Comparison of ENCODE assay signal across 10 mouse cellular contexts in the genomic region with DNA sequence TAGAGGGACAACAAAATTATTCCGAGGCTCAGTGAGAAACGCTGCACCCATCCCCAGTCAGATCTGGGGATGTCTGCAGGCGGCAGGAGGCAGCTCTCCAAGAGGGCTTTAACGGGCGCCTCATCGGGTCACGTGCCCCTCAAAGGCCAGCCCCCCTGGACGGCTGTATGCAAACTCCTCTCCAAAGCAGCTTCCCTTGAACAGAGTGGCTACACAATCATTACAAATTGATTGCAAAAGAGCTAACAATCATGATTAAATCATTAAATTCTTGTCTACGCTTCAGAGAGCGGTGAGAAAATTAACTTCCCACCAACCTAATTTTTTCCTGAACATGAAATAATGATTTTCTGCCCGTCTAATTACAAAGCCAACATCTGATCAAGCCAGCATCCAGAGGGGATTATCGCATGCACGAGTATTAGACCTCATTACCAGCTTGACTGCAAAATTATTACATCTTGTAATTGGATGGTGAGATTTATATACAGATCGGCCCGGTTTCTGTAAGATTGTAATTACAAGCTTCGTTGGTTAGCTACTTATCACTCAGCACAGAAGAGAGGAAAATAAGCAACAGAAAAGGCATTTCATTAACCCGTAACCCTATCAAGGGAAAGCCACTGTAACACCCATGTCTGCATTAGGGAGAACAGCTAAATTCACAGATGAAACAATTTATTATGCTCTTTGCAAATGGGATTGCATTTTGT.
DNase-seq lines count a peak whose midpoint lies in the region; ATAC-seq and TF ChIP-seq lines count a peak whose summit lies in the region.
"Had no signal": no experiment of that assay in that cellular context is flagged by ENCODE, and none has a peak within 500 bp of the region (broad histone marks: within the 10 kb centered on the region; RNA-seq: fewer than 3 reads in every experiment).

No protein-coding gene starts in this region.

- no peaks in the 10 kb centered on the region for H3K4me1 ChIP-seq in kidney, embryonic 14.5 days (ENCODE audit: control insufficient read depth, insufficient read depth, low read length)
- H3K4me1 ChIP-seq in forebrain, postnatal 0 days (ENCODE audit: insufficient read depth): no peaks in the 10 kb centered on the region
- peaks cover 14% of the 10 kb centered on the region; the same call in 1 of the 2 replicates for H3K4me1 ChIP-seq in midbrain, embryonic 14.5 days (ENCODE audit: control insufficient read depth, insufficient read depth, low read length)

- TF ChIP-seq CTCF in forebrain, postnatal 0 days (IDR thresholded peaks at IDR 0.05; ENCODE audit: low read depth): no peak

- DNase-seq in kidney, adult 18-20 months: no peak
- peak; percentile 52 for DNase-seq in embryo, embryonic 10.5 days (ENCODE audit: low spot score)
- DNase-seq in forebrain, postnatal 0 days: peak; percentile 31
- DNase-seq in midbrain, embryonic 14.5 days: peak; percentile 80
- no peak for DNase-seq in adrenal gland, adult 18-20 months (ENCODE audit: low spot score in 2 of 2)
- no peak for DNase-seq in cerebellum, adult 11-12 months
- DNase-seq: thymus, postnatal 36 days had no signal

- peak; percentile 49; the same call in 1 of the 2 replicates for ATAC-seq in kidney, embryonic 14.5 days (ENCODE audit: low FRiP score, low TSS enrichment)
- ATAC-seq in forebrain, postnatal 0 days: peak; percentile 65; the same call in 1 of the 2 replicates
- peak; percentile 86; the same call in 1 of the 2 replicates for ATAC-seq in midbrain, embryonic 14.5 days (ENCODE audit: low FRiP score, low TSS enrichment)
- no peak for ATAC-seq in activated CD4-positive, CD25-positive, alpha-beta regulatory T cell, adult 4 months
- ATAC-seq: intestine, embryonic 16.5 days had no signal

- H3K9me3 ChIP-seq in kidney, embryonic 14.5 days (ENCODE audit: control insufficient read depth, low read length): no peaks in the 10 kb centered on the region
- H3K9me3 ChIP-seq in forebrain, postnatal 0 days (ENCODE audit: low read length): no peaks in the 10 kb centered on the region
- H3K9me3 ChIP-seq in midbrain, embryonic 14.5 days (ENCODE audit: control insufficient read depth, low read length): no peaks in the 10 kb centered on the region

- H3K4me3 ChIP-seq in kidney, embryonic 14.5 days (ENCODE audit: low read length): no peak overlapping the region
- no peak overlapping the region for H3K4me3 ChIP-seq in forebrain, postnatal 0 days (ENCODE audit: low read depth, low read length)
- H3K4me3 ChIP-seq in midbrain, embryonic 14.5 days (replicated peaks; ENCODE audit: low read depth, low read length): no peak overlapping the region

- 32% methylated on average over 17 of the region's 17 CpGs for WGBS in kidney, embryonic 14.5 days
- 7% methylated on average over 17 of the region's 17 CpGs for WGBS in forebrain, postnatal 0 days
- WGBS in midbrain, embryonic 14.5 days: 15% methylated on average over 17 of the region's 17 CpGs

- H3K4me2 ChIP-seq in kidney, embryonic 14.5 days (replicated peaks; ENCODE audit: low read depth, low read length): 0 out of 2 replicates have a peak overlapping the region, but pooled peaks have one; percentile 8
- 0 out of 2 replicates have a peak overlapping the region, but pooled peaks have one; percentile 26 for H3K4me2 ChIP-seq in forebrain, postnatal 0 days (ENCODE audit: low read depth)
- peak overlapping the region; percentile 25 for H3K4me2 ChIP-seq in midbrain, embryonic 14.5 days (ENCODE audit: low read length)

- H3K9ac ChIP-seq in kidney, embryonic 14.5 days (ENCODE audit: low read depth, low read length): no peak overlapping the region
- no peak overlapping the region for H3K9ac ChIP-seq in forebrain, postnatal 0 days
- H3K9ac ChIP-seq in midbrain, embryonic 14.5 days (replicated peaks; ENCODE audit: low read length): no peak overlapping the region

- H3K27me3 ChIP-seq in kidney, embryonic 14.5 days (ENCODE audit: control insufficient read depth, insufficient read depth, low read length): no peaks in the 10 kb centered on the region
- no peaks in the 10 kb centered on the region; the same call in 1 of the 2 replicates for H3K27me3 ChIP-seq in forebrain, postnatal 0 days (ENCODE audit: insufficient read depth, low read length)
- H3K27me3 ChIP-seq in midbrain, embryonic 14.5 days (ENCODE audit: control insufficient read depth, insufficient read depth, low read length): no peaks in the 10 kb centered on the region

- H3K27ac ChIP-seq in kidney, embryonic 14.5 days (ENCODE audit: low read depth, low read length): no peak overlapping the region
- H3K27ac ChIP-seq in forebrain, postnatal 0 days (ENCODE audit: low read depth, low read length): no peak overlapping the region
- no peak overlapping the region for H3K27ac ChIP-seq in midbrain, embryonic 14.5 days (replicated peaks; ENCODE audit: low read depth, low read length)

- no peaks in the 10 kb centered on the region for H3K36me3 ChIP-seq in kidney, embryonic 14.5 days (ENCODE audit: control insufficient read depth, insufficient read depth, low read length)
- H3K36me3 ChIP-seq in forebrain, postnatal 0 days (ENCODE audit: insufficient read depth): no peaks in the 10 kb centered on the region
- no peaks in the 10 kb centered on the region for H3K36me3 ChIP-seq in midbrain, embryonic 14.5 days (ENCODE audit: control insufficient read depth, insufficient read depth, low read length)

Comparison
In these comparisons a context has a peak if more than half of its experiments do, and no peak if none do; other contexts are left out.
1. DNase-seq: peak in embryo, embryonic 10.5 days (single experiment), forebrain, postnatal 0 days (single experiment) and midbrain, embryonic 14.5 days (single experiment); none in kidney, adult 18-20 months (single experiment), adrenal gland, adult 18-20 months (0 of 2) and cerebellum, adult 11-12 months (single experiment).
2. Peak in every context shown above with its lines, with median percentiles within 50 percentile points of each other: H3K4me2 ChIP-seq.